Mouse (Mus musculus): Measurements from ENCODE around the gene Slc47a2. TPM values are rescaled to one million over a fixed set of nuclear protein-coding genes. Genes with fewer than 3 reads are reported as not detected.

The Slc47a2 gene
- polyA plus RNA-seq, 1 experiment from 2014 or later: not detected

DNA sequence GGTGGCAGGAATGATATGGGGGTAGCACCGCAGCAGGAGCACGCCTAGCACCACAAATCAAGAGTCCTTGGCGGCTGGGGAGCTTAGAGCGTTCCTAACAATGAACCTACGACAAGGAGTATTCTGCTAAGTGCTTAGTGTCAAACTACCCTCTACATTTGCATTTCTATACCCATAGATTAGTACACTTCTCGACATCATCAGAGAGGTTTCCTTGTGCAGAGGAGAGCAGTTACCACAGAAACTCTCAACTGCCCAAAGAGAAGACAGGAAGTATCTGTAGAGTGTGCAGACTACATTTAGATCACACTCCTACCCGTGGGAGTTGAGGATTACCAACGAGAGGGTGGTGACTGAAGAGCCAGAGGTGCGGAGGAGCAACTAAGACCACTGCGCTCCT, 90.9 kb downstream of the Slc47a2 start:
- no peak overlapping the region for H3K27ac ChIP-seq (replicated peaks)
- no peak overlapping the region for H3K4me3 ChIP-seq
- H3K4me1 ChIP-seq: no peaks in the 10 kb centered on the region
- H3K27me3 ChIP-seq: no peaks in the 10 kb centered on the region
- no peak overlapping the region for H3K9ac ChIP-seq (replicated peaks)
- ATAC-seq (ENCODE audit: low FRiP score, low read depth): no peak
- peaks cover 58% of the 10 kb centered on the region for H3K36me3 ChIP-seq
- WGBS: 73% methylated on average over 10 of the region's 10 CpGs
- H3K9me3 ChIP-seq: no peaks in the 10 kb centered on the region
- no peak overlapping the region for H3K4me2 ChIP-seq (replicated peaks)

Other genes starting within 250 kb of the Slc47a2 start
- 0.68 and 1.6 TPM in 2 replicates for gene Tnfrsf13b, start 216.1 kb downstream of the Slc47a2 start, polyA plus RNA-seq (2016; fragmentation: Nextera tagmentation; extraction: Ambion mirVana)
- gene Usp22, start 167.8 kb downstream of the Slc47a2 start, polyA plus RNA-seq (2016; fragmentation: Nextera tagmentation; extraction: Ambion mirVana): 338 and 345 TPM in 2 replicates
- not detected in 2 replicates for gene Aldh3a1, start 135.3 kb downstream of the Slc47a2 start, polyA plus RNA-seq (2016; fragmentation: Nextera tagmentation; extraction: Ambion mirVana)
- 25.3 and 28.5 TPM in 2 replicates for gene Aldh3a2, start 75.4 kb downstream of the Slc47a2 start, polyA plus RNA-seq (2016; fragmentation: Nextera tagmentation; extraction: Ambion mirVana)
- gene Slc47a1, start 35.5 kb upstream of the Slc47a2 start, polyA plus RNA-seq (2016; fragmentation: Nextera tagmentation; extraction: Ambion mirVana): not detected in 2 replicates
- 4.8 and 6.6 TPM in 2 replicates for gene Rnf112, start 111.3 kb upstream of the Slc47a2 start, polyA plus RNA-seq (2016; fragmentation: Nextera tagmentation; extraction: Ambion mirVana)
- gene Mfap4, start 142.6 kb upstream of the Slc47a2 start, polyA plus RNA-seq (2016; fragmentation: Nextera tagmentation; extraction: Ambion mirVana): 61.5 and 83.2 TPM in 2 replicates
- gene Mapk7, start 151.5 kb upstream of the Slc47a2 start, polyA plus RNA-seq (2016; fragmentation: Nextera tagmentation; extraction: Ambion mirVana): 94.2 and 100 TPM in 2 replicates
- 33.2 and 37.8 TPM in 2 replicates for gene B9d1, start 162.3 kb upstream of the Slc47a2 start, polyA plus RNA-seq (2016; fragmentation: Nextera tagmentation; extraction: Ambion mirVana)
- gene Epn2, start 236.8 kb upstream of the Slc47a2 start, polyA plus RNA-seq (2016; fragmentation: Nextera tagmentation; extraction: Ambion mirVana): 34.3 and 39.0 TPM in 2 replicates

All from midbrain, embryonic 12.5 days (tissue).